Mouse (Mus musculus) urinary bladder, postnatal 14 days (tissue): ENCODE data around the gene Gm26992.
"Not testable (repeated sequence)": the region's sequence is repeated elsewhere in the genome, so short reads cannot be mapped to it uniquely, and the experiment has no call there.

Experiments
- DNase-seq: peaks from one replicate; pipeline ENCODE4 v3.0.0; 2021; ENCODE audit warnings: low spot score

Gene Gm26992

GRCm38 (mm10) chrX:103421710-103422109, at the start of gene Gm26992:
Gene Gm26992, plus strand, starts transcription at chrX:103422010.
- no peak for DNase-seq

GRCm38 (mm10) chrX:103374250-103374649, 47.6 kb upstream of the Gm26992 start:
- DNase-seq, result no peak

DNA sequence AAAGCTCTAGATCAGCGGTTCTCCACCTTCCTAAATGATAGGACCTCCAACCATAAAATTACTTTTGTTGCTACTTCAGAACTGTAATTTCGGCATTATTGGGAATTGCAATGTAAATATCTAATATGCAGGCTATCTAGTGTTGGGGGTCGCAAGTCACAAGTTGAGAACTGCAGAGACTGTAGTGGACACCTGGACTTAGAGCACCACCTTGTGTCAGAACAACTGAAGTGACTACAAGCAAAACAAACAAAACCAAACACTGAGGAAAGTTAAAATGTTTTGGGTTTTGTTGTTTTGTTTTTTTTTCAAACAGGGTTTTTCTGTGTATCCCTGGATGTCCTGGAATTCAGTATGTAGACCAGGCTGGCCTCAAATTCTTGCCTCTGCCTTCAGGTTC, 37.3 kb upstream of the Gm26992 start:
- no peak for DNase-seq

- no peak for DNase-seq
These were observed 33.7 kb upstream of the Gm26992 start for GRCm38 (mm10) chrX:103388131-103388530.

DNA sequence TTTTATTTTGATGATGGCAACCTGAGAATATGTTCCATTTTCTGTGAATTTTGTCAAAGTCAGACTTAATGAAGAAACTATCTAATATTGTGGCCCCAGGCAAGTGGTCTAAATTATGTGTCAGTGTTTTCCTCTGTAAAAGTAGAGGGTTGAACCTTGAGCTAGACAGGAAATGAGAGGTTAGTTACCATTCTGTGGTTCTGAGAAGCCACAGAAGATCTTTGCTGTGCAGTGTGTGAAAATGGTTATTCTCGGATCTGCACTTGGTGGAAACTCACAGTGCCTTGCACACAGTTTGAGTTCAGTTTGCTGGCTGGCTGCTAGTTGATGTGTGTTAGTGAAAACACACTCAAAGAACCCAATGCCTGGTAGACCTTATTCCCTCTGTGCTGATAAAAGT, 28.0 kb upstream of the Gm26992 start:
- no peak for DNase-seq

- no peak for DNase-seq
These were observed 16.8 kb upstream of the Gm26992 start for GRCm38 (mm10) chrX:103405021-103405420.

- no peak for DNase-seq
These were observed 7.6 kb upstream of the Gm26992 start, which contains the start of gene Tsx for GRCm38 (mm10) chrX:103414167-103414566. Gene Tsx, plus strand, starts transcription at chrX:103414467.

DNA sequence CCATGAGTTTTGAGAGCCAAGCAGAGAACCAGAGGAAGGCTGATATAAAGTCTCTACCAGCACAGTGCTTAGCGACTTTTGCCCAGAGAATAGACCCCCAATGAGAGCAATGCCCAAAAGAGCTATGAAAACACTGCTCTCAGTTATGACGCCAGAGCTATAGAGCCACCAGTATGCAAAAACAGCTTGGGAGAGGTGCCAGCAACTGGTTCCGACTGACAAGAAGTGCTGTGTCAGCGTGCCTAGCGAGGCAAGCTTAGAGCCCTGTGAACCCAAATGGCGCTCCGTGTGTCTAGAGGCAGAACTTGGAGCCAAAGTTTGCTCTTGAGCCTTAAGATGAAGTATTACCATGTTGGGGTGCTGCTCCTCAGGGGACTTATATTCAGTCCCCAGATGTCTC, 5.9 kb downstream of the Gm26992 start:
- no peak for DNase-seq

GRCm38 (mm10) chrX:103432293-103432692, 10.5 kb downstream of the Gm26992 start:
- DNase-seq, result no peak

- no peak for DNase-seq
These were observed 16.2 kb downstream of the Gm26992 start for GRCm38 (mm10) chrX:103438023-103438422.

DNA sequence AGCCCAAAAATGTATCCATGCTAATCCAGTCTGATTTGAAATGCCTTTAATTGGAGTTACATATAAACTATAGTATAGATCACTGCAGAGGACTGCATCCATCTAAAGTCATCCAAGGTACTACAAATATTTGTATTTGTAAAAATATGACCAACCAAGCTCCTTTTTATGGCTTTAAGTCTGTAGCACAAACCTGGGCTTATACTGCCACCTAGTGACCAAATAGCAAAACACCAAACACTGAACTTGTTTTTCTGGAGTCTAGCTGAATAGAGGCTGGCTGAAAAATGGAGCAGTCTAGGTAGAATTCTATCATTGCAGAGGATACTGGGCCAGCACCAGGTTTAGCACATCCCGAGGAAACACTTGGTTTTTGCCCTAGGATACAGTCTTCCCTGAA, 19.0 kb downstream of the Gm26992 start:
- DNase-seq, result no peak

GRCm38 (mm10) chrX:103443755-103444154, 21.9 kb downstream of the Gm26992 start:
- no peak for DNase-seq

GRCm38 (mm10) chrX:103447539-103448169, 25.8 kb downstream of the Gm26992 start:
- peak; percentile 12 for DNase-seq

GRCm38 (mm10) chrX:103448429-103448828, 26.6 kb downstream of the Gm26992 start:
- DNase-seq, result not testable (repeated sequence)

DNA sequence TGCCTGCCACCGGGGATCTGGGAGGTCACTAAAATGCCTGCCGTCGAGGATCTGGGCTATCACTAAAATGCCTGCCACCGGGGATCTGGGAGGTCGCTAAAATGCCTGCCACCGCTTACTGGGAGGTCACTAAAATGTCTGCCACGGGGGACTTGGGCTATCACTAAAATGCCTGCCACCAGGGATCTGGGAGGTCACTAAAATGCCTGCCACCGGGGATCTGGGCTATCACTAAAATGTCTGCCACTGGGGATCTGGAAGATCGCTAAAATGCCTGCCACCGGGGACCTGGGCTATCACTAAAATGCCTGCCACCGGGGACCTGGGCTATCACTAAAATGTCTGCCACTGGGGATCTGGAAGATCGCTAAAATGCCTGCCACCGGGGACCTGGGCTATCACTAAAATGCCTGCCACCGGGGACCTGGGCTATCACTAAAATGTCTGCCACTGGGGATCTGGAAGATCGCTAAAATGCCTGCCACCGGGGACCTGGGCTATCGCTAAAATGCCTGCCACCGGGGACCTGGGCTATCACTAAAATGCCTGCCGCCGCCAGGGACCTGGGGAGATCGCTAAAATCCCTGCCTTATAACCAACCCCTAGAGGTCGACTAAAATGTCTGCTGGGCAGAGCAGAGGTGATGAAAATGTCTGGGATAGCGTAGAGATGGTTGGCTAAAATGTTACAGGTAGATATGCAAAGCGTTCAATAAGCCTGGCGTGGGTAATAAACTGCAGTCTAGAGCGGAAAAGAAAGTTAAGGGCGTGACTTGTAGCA, 27.3 kb downstream of the Gm26992 start:
- DNase-seq, result not testable (repeated sequence)

DNA sequence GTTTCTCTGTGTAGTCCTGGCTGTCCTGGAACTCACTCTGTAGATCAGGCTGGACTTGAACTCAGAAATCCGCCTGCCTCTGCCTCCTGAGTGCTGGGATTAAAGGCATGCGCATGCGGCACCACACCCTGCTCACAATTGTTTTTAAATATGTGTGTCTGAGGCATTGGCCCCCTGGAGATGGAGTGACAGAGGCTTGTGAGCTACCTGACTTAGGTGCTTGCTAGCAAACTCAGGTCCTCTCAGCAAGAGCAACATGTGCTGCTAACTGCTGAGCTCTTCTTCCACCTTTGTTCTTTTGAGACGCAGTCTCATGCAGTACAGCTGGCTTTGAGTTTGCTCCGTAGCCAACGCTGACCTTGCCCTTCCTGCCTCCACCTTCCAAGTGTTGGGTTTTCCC, 31.0 kb downstream of the Gm26992 start:
- no peak for DNase-seq

- no peak for DNase-seq
These were observed 38.2 kb downstream of the Gm26992 start for GRCm38 (mm10) chrX:103460056-103460455.

DNA sequence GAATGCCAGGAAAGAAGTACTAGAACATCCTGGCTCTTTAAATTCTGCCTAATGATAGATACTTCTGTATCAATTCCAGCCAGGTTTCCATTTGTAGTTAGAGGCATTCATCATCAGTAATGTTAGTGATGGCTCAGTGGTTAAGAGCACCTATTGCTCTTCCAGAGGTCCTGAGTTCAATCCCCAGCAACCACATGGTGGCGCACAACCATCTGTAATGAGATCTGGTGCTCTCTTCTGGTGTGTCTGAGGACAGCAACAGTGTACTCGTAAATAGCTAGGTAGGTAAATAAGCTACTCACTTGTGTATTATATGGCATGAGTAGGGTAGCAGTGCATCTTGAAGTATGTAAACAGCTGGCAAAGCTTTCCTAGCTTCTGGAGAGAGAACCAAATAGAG, 47.2 kb downstream of the Gm26992 start:
- DNase-seq, result no peak

- DNase-seq, result no peak
These were observed 50.5 kb downstream of the Gm26992 start for GRCm38 (mm10) chrX:103472346-103472745.

- peak; percentile 37 for DNase-seq
These were observed 55.7 kb downstream of the Gm26992 start for GRCm38 (mm10) chrX:103477507-103477906.

DNA sequence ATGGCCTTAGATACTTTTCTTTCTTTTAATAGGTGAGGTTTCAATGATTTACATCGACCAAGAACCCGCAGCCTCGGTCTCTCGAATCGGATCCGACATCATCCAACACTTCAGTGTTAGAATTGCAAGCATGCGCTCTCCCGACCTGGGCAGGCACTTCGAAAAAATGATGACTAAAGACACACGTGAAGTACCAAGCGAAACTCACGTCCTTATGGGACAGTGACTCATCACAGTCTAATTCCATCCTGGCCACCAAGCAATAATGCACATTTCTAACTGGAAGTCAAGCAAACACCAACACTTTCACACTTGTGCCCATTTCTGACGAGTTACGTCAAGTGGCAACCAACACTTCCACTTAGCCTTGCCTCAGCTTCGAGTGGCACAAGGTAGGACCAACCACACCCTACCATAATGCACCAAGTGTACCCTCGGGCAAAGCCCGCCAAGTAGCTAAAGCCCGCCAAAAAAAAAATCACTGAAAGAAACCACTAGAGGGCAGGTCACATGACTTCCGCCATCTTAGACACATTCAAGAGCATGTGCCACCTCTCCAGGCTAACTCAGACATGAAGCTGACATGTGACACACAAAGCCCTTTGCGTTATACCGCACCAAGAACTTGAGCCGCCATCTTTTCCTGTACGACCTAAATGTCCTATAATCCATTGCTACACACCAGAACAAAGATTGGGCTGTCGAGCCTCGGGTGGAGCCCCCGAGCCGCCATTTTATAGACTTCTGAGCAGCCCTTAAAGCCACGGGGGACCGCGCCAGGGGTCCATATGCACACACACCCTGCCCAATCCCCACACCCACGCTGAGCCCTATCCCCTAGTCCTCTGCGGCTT, 59.7 kb downstream of the Gm26992 start:
- no peak for DNase-seq

- DNase-seq, result no peak
These were observed 60.3 kb downstream of the Gm26992 start for GRCm38 (mm10) chrX:103482097-103482451.

DNA sequence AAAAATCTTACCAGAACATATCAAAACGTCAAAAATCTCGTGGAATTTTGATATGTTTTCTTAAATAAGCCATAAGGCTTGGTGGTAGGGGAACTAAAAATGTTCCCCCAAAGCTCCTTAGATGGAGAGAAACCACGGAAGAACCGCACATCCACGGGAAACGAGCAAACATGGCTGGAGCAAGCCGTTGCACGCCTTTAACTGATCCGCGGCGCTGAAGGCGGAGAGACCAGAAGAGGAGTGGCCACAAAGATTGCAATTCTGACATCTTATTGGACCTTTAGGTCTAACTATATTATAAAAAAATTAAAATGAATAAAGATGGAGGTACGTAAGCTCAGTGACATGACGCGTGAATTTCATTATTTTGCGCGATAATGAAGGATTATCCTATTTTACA, 61.2 kb downstream of the Gm26992 start:
- DNase-seq, result no peak
